8 mouse cellular contexts compared by ENCODE assay signal in genomic region chr10:82354083-82355010, GRCm38 (mm10). TPM values are rescaled to one million over a fixed set of nuclear protein-coding genes. Genes with fewer than 3 reads are reported as not detected.
DNase-seq lines count a peak whose midpoint lies in the region; ATAC-seq lines count a peak whose summit lies in the region.

TSS of gene Gm4924 (plus strand) at chr10:82354255.

- DNase-seq in CD4-positive, CD25-positive, alpha-beta regulatory T cell, adult 2 months (ENCODE audit: low read depth, low spot score), result peak; percentile 93
- peak; percentile 92 for DNase-seq in brain, embryonic 18.5 days (ENCODE audit: low read depth, low spot score)
- peak; percentile 90 for DNase-seq in fibroblast of lung, adult 2 months (ENCODE audit: low read depth)
- peak; percentile 84 for DNase-seq in kidney, postnatal 14 days
- DNase-seq in liver, embryonic 13.5 days, result peak; percentile 61
- DNase-seq in neural tube, embryonic 10.5 days (ENCODE audit: extremely low spot score, low spot score), result peak; percentile 85

- H3K27ac ChIP-seq in heart, embryonic 14.5 days (replicated peaks in 1 of 2; ENCODE audit: control insufficient read depth in 1 of 2, insufficient read depth in 1 of 2, low read depth in 2 of 2, low read length in 2 of 2), result peak within 1 kb of the TSS; percentile 83 to 88
- H3K27ac ChIP-seq in liver, embryonic 13.5 days, result peak within 1 kb of the TSS; percentile 36; the same call in 1 of the 2 replicates
- H3K27ac ChIP-seq in stomach, embryonic 16.5 days (ENCODE audit: low read length), result peak within 1 kb of the TSS; percentile 92

- no peaks in the 10 kb centered on the region for H3K36me3 ChIP-seq in heart, embryonic 14.5 days (ENCODE audit: control insufficient read depth, insufficient read depth, low read length)
- no peaks in the 10 kb centered on the region for H3K36me3 ChIP-seq in liver, embryonic 13.5 days
- H3K36me3 ChIP-seq in stomach, embryonic 16.5 days (ENCODE audit: control insufficient read depth, insufficient read depth, low read length), result no peaks in the 10 kb centered on the region

- 5% methylated on average over 34 of the region's 34 CpGs for WGBS in heart, embryonic 14.5 days
- WGBS in liver, embryonic 13.5 days (ENCODE audit: insufficient replicate concordance), result 5% methylated on average over 34 of the region's 34 CpGs
- WGBS in stomach, embryonic 16.5 days, result 3% methylated on average over 34 of the region's 34 CpGs

- H3K4me1 ChIP-seq in heart, embryonic 14.5 days (ENCODE audit: control insufficient read depth in 2 of 2, insufficient read depth in 2 of 2, low read length in 2 of 2), result no peaks in the 10 kb centered on the region
- no peaks in the 10 kb centered on the region for H3K4me1 ChIP-seq in liver, embryonic 13.5 days (replicated peaks)
- no peaks in the 10 kb centered on the region for H3K4me1 ChIP-seq in stomach, embryonic 16.5 days (ENCODE audit: control insufficient read depth, insufficient read depth, low read length)

- ATAC-seq in heart, embryonic 14.5 days (ENCODE audit: insufficient number of reproducible peaks, insufficient read depth, low FRiP score, low read depth), result peak; percentile 97
- ATAC-seq in liver, embryonic 13.5 days (ENCODE audit: low read depth), result peak; percentile 97
- ATAC-seq in stomach, embryonic 16.5 days (ENCODE audit: insufficient read depth, low FRiP score), result peak; percentile 99

- H3K4me3 ChIP-seq in heart, embryonic 14.5 days (ENCODE audit: control insufficient read depth in 1 of 2, insufficient read depth in 1 of 2, low read depth in 1 of 2, low read length in 2 of 2), result peak within 1 kb of the TSS; percentile 66 to 85
- H3K4me3 ChIP-seq in liver, embryonic 13.5 days (replicated peaks), result peak within 1 kb of the TSS; percentile 65
- H3K4me3 ChIP-seq in stomach, embryonic 16.5 days (replicated peaks; ENCODE audit: low read length), result peak within 1 kb of the TSS; percentile 74

- peak within 1 kb of the TSS; percentile 84 for H3K9ac ChIP-seq in heart, embryonic 14.5 days (ENCODE audit: low read length)
- H3K9ac ChIP-seq in liver, embryonic 13.5 days, result peak within 1 kb of the TSS; percentile 67
- peak within 1 kb of the TSS; percentile 90 for H3K9ac ChIP-seq in stomach, embryonic 16.5 days (ENCODE audit: low read length)

- no peaks in the 10 kb centered on the region for H3K9me3 ChIP-seq in heart, embryonic 14.5 days (ENCODE audit: control insufficient read depth, low read length)
- H3K9me3 ChIP-seq in liver, embryonic 13.5 days (replicated peaks), result 0 out of 2 replicates have a peak, but pooled peaks cover under 1% of the 10 kb centered on the region
- no peaks in the 10 kb centered on the region for H3K9me3 ChIP-seq in stomach, embryonic 16.5 days (replicated peaks; ENCODE audit: control insufficient read depth, low read length)

- no peaks in the 10 kb centered on the region for H3K27me3 ChIP-seq in heart, embryonic 14.5 days (ENCODE audit: control insufficient read depth, insufficient read depth, low read length)
- H3K27me3 ChIP-seq in liver, embryonic 13.5 days, result no peaks in the 10 kb centered on the region
- no peaks in the 10 kb centered on the region for H3K27me3 ChIP-seq in stomach, embryonic 16.5 days (ENCODE audit: control insufficient read depth, insufficient read depth, low read length)

- peak within 1 kb of the TSS; percentile 70 for H3K4me2 ChIP-seq in heart, embryonic 14.5 days (ENCODE audit: low read length)
- peak within 1 kb of the TSS; percentile 63 for H3K4me2 ChIP-seq in liver, embryonic 13.5 days
- H3K4me2 ChIP-seq in stomach, embryonic 16.5 days (ENCODE audit: low read depth, low read length), result peak within 1 kb of the TSS; percentile 58

RNA-seq across cellular contexts. Expression of gene Gm4924, which starts in this region (rescaled TPM):
- polyA plus RNA-seq in heart, embryonic 14.5 days (2014; fragmentation: Nextera tagmentation; extraction: Ambion mirVana), result 7.3 and 8.4 TPM in 2 replicates
- polyA plus RNA-seq in liver, embryonic 13.5 days (2015; fragmentation: Nextera tagmentation; extraction: Ambion mirVana), result 1.6 and 1.8 TPM in 2 replicates
- polyA plus RNA-seq in stomach, embryonic 16.5 days (2015; fragmentation: Nextera tagmentation; extraction: Ambion mirVana), result 6.2 and 8.5 TPM in 2 replicates

Comparison
In these comparisons a context has a peak if more than half of its experiments do, and no peak if none do; other contexts are left out.
1. Peak in every context shown above with its lines: DNase-seq, ATAC-seq, H3K4me3 ChIP-seq and H3K27ac ChIP-seq.
2. H3K27ac ChIP-seq: peak in every context shown above with its lines; median percentile 92 in stomach, embryonic 16.5 days; 86 in heart, embryonic 14.5 days; 36 in liver, embryonic 13.5 days.